Mouse (Mus musculus): ENCODE measurements at regions not wholly inside any gene's neighbourhood (a gene's known extent, or its start where the extent isn't known, plus 50 kb on each side); places are given as distances from the start of the nearest gene placed in this dataset.
A peak's percentile ranks its signal among the peaks of the same experiment; 100 is the strongest.

DNA sequence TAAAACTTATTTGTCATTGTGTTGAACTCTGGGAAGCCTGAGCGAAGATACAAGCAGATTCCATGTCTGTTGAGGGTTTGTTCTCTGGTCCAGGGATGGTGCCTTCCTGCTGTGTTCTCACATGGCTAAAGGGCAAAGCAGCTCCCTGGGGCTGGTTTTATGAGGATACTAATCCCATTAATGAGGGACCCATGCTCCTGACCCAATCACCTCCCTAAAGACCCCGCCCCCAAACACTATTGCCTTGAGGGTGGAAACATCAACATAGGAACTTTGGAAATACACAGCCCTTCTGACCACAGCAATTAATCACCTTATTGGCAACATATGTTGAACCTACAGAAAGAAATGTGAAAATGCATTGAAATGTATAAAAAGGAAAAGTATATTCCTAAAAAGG is 88.5 kb upstream of the BC052040 start:
- Histone ChIP-seq H3K9ac (ENCODE audit: low read length) (no peak overlapping the region), H3K4me1 (ENCODE audit: control insufficient read depth, insufficient read depth, low read length) (no peaks in the 10 kb centered on the region), H3K4me3 (ENCODE audit: low read depth, low read length) (no peak overlapping the region), H3K27me3 (ENCODE audit: control insufficient read depth, insufficient read depth, low read length) (no peaks in the 10 kb centered on the region), H3K27ac (ENCODE audit: low read depth, low read length) (no peak overlapping the region), H3K4me2 (ENCODE audit: low read depth) (no peak overlapping the region), H3K9me3 (ENCODE audit: control insufficient read depth, low read length) (0 out of 2 replicates have a peak, but pooled peaks cover 2% of the 10 kb centered on the region), H3K36me3 (ENCODE audit: control insufficient read depth, insufficient read depth, low read length) (no peaks in the 10 kb centered on the region)
- no peak for ATAC-seq (ENCODE audit: insufficient read depth, low FRiP score, low TSS enrichment)
- no peak for DNase-seq (ENCODE audit: low spot score)
- 41% methylated on average over 2 of the region's 2 CpGs for WGBS

DNA sequence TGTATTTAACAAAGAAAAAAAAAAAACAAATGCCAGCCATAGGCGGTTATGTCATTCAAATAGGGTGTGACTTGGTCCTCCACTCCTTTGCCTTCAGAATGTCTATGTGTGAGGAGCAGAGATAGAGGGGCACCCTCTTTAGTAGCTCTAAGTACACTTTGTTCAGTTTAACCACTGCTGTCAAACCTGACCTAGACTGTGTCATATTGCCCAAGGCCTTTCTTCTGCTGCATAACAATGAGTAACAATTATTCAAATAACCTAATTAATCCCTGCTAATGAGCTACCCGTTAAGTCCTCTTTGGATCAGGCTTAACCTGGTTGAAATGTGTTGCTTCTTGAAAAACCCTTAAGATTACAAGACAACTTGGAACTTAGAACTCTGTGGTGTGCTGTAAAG is 81.6 kb upstream of the BC052040 start:
- Histone ChIP-seq H3K4me2 (ENCODE audit: low read depth) (no peak overlapping the region), H3K36me3 (ENCODE audit: control insufficient read depth, insufficient read depth, low read length) (no peaks in the 10 kb centered on the region), H3K27ac (ENCODE audit: low read depth, low read length) (no peak overlapping the region), H3K4me3 (ENCODE audit: low read depth, low read length) (no peak overlapping the region), H3K9me3 (ENCODE audit: control insufficient read depth, low read length) (0 out of 2 replicates have a peak, but pooled peaks cover 2% of the 10 kb centered on the region), H3K27me3 (ENCODE audit: control insufficient read depth, insufficient read depth, low read length) (no peaks in the 10 kb centered on the region), H3K4me1 (ENCODE audit: control insufficient read depth, insufficient read depth, low read length) (no peaks in the 10 kb centered on the region), H3K9ac (ENCODE audit: low read length) (no peak overlapping the region)
- DNase-seq (ENCODE audit: low spot score) (no peak), ATAC-seq (ENCODE audit: insufficient read depth, low FRiP score, low TSS enrichment) (no peak)
- 87% methylated on average over 2 of the region's 2 CpGs for WGBS

DNA sequence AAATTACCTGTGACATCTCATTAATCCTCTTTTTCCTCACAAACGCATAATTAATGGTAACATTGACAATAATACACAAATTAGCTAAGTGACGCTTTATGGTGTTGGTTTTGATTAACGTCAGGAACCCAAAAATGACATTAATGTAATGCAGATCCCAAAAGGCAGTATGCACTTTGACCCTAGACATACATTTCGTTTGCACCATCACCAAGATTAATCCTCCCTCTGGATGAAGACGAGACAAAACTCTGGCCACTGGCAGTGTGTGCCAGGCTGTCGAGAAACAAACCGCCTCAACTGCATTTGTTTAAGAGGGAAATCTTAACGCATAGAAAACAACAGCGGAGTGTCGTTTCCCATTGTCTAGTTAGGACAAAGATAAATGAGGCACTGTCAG is 72.0 kb upstream of the BC052040 start:
- Histone ChIP-seq H3K9ac (ENCODE audit: low read length) (no peak overlapping the region), H3K4me2 (ENCODE audit: low read depth) (no peak overlapping the region), H3K27me3 (ENCODE audit: control insufficient read depth, insufficient read depth, low read length) (no peaks in the 10 kb centered on the region), H3K4me3 (ENCODE audit: low read depth, low read length) (no peak overlapping the region), H3K9me3 (ENCODE audit: control insufficient read depth, low read length) (no peaks in the 10 kb centered on the region), H3K36me3 (ENCODE audit: control insufficient read depth, insufficient read depth, low read length) (no peaks in the 10 kb centered on the region), H3K4me1 (ENCODE audit: control insufficient read depth, insufficient read depth, low read length) (peaks cover 14% of the 10 kb centered on the region; the same call in 1 of the 2 replicates), H3K27ac (ENCODE audit: low read depth, low read length) (no peak overlapping the region)
- no peak for ATAC-seq (ENCODE audit: insufficient read depth, low FRiP score, low TSS enrichment)
- DNase-seq (ENCODE audit: low spot score), result no peak
- 23% methylated on average over 10 of the region's 10 CpGs for WGBS

DNA sequence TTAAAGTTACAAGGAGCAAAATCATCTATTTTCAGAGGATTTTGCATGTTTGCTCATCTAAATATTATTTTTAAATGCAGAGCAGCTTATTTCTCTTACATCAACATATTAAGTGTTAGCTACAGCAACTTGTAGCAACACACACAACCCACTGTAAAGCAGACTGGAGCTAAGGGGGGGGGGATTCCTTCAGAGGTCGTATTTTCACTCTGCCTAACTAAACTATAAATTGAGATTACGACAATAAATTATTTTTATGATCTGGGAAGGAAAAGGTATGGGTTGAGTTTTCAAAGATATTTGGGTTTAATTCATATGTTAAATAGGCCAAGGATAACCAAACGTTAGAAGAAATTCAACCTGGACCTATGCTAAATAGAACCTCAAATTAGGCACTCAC is 70.4 kb upstream of the BC052040 start:
- peaks cover 19% of the 10 kb centered on the region; the same call in 1 of the 2 replicates for H3K4me1 ChIP-seq (ENCODE audit: control insufficient read depth, insufficient read depth, low read length)

DNA sequence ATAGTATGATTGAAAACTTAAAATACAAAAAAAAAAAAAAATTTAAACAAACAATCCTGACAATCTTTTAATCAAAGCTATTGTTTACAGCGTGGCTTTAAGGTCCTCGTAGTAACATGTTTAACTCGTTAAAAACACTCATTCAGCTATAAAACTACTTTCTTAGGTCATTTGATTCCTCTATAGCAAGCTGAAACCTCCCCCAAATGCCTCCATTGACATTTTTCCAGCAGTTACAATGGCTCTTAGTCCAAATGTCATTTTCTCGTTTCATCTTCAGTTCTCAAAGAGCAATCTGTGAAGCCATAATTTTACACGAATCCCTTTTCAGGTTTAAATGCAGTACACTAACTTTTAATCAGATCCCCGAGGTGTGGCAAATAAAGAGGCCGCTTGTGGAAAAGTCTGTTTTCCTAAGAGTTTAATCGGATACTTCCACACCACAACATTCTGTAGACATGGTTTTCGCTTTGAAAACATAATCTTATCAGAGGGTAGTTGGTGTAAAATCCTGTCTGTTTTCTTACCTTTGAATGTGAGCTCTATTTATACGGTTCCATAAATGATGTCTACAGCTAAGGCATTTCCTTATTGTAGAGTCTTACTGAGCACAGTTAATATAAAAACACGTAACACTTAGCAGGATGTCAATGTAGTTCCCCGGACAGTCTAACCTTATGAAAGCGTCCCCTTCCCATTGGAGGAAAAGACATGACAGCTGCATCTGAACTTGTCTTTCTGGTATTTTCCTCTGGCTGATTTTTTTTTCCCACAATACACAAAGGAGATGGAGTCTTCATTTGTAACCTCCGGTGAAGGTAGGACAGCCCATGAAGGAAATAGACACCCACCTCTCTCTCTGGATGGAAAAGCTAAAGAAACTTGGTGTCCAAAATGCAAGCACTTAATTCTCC is 69.6 kb upstream of the BC052040 start:
- H3K9ac ChIP-seq (ENCODE audit: low read length), result no peak overlapping the region
- H3K36me3 ChIP-seq (ENCODE audit: control insufficient read depth, insufficient read depth, low read length), result no peaks in the 10 kb centered on the region
- H3K4me1 ChIP-seq (ENCODE audit: control insufficient read depth, insufficient read depth, low read length), result peaks cover 19% of the 10 kb centered on the region; the same call in 1 of the 2 replicates
- no peaks in the 10 kb centered on the region for H3K27me3 ChIP-seq (ENCODE audit: control insufficient read depth, insufficient read depth, low read length)
- 64% methylated on average over 14 of the region's 14 CpGs for WGBS
- ATAC-seq (ENCODE audit: insufficient read depth, low FRiP score, low TSS enrichment) (no peak), DNase-seq (ENCODE audit: low spot score) (no peak)
- no peak overlapping the region for H3K4me3 ChIP-seq (ENCODE audit: low read depth, low read length)
- H3K4me2 ChIP-seq (ENCODE audit: low read depth), result no peak overlapping the region
- H3K9me3 ChIP-seq (ENCODE audit: control insufficient read depth, low read length), result no peaks in the 10 kb centered on the region
- 0 out of 2 replicates have a peak overlapping the region, but pooled peaks have one; percentile 14 for H3K27ac ChIP-seq (ENCODE audit: low read depth, low read length)

More for the DNA sequence above, 70.4 kb upstream of the BC052040 start:
- no peak for DNase-seq (ENCODE audit: low spot score)
- no peak overlapping the region for H3K27ac ChIP-seq (ENCODE audit: low read depth, low read length)
- WGBS, result 44% methylated on average over 3 of the region's 3 CpGs
- no peaks in the 10 kb centered on the region for H3K27me3 ChIP-seq (ENCODE audit: control insufficient read depth, insufficient read depth, low read length)
- H3K36me3 ChIP-seq (ENCODE audit: control insufficient read depth, insufficient read depth, low read length), result no peaks in the 10 kb centered on the region
- no peak overlapping the region for H3K4me3 ChIP-seq (ENCODE audit: low read depth, low read length)
- H3K9ac ChIP-seq (ENCODE audit: low read length), result no peak overlapping the region
- no peaks in the 10 kb centered on the region for H3K9me3 ChIP-seq (ENCODE audit: control insufficient read depth, low read length)
- ATAC-seq (ENCODE audit: insufficient read depth, low FRiP score, low TSS enrichment), result no peak
- H3K4me2 ChIP-seq (ENCODE audit: low read depth), result no peak overlapping the region

DNA sequence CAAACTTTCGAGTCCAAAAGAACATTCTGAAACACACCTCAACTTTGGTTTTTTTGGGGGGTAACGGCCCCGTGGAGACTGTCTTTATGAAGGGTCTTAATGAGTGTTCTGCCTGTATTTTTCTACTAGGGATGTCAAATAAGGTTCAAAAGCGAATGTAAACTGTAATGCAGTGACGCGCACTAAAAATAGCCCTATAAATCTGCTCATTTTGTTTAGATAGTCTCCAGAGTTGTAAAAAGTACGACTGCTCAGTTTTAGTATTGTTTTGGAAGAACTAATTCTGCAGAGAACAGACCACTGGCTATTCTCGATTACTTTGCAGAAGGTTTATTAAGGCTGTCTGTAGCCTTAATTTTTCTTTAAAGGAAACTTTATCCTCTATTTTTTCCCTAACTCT is 68.6 kb upstream of the BC052040 start:
- H3K9me3 ChIP-seq (ENCODE audit: control insufficient read depth, low read length), result no peaks in the 10 kb centered on the region
- no peaks in the 10 kb centered on the region for H3K36me3 ChIP-seq (ENCODE audit: control insufficient read depth, insufficient read depth, low read length)
- 43% methylated on average over 8 of the region's 8 CpGs for WGBS
- H3K9ac ChIP-seq (ENCODE audit: low read length), result no peak overlapping the region
- peaks cover 19% of the 10 kb centered on the region; the same call in 1 of the 2 replicates for H3K4me1 ChIP-seq (ENCODE audit: control insufficient read depth, insufficient read depth, low read length)
- DNase-seq (ENCODE audit: low spot score) (no peak), ATAC-seq (ENCODE audit: insufficient read depth, low FRiP score, low TSS enrichment) (no peak)
- H3K4me3 ChIP-seq (ENCODE audit: low read depth, low read length), result no peak overlapping the region
- H3K4me2 ChIP-seq (ENCODE audit: low read depth), result no peak overlapping the region
- no peak overlapping the region for H3K27ac ChIP-seq (ENCODE audit: low read depth, low read length)
- H3K27me3 ChIP-seq (ENCODE audit: control insufficient read depth, insufficient read depth, low read length), result no peaks in the 10 kb centered on the region

DNA sequence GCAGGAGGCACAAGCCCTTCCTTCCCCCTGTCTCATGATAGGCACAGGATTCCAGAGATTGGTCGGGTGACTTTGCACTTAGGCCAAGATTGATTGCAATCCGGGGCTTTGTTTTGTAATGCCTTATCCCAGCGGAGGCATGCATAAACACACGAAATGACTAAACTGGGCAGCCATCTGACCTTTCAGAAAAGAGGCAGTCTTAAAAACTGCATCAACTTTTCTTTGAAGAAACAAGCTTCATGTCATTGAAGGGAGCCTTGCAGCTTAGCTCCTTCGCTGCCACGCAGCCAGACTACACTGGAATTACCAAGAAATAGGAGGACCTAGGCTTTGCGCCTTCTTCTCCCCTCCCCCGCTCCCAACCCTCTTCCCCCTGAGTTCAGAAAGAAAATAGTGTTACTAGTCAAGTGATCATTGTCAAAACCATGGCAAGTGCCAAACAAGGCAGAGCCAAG is 67.7 kb upstream of the BC052040 start:
- WGBS, result 1% methylated on average over 8 of the region's 8 CpGs
- no peaks in the 10 kb centered on the region for H3K27me3 ChIP-seq (ENCODE audit: control insufficient read depth, insufficient read depth, low read length)
- H3K4me2 ChIP-seq (ENCODE audit: low read depth), result no peak overlapping the region
- H3K4me1 ChIP-seq (ENCODE audit: control insufficient read depth, insufficient read depth, low read length), result peaks cover 19% of the 10 kb centered on the region; the same call in 1 of the 2 replicates
- H3K9me3 ChIP-seq (ENCODE audit: control insufficient read depth, low read length), result no peaks in the 10 kb centered on the region
- ATAC-seq (ENCODE audit: insufficient read depth, low FRiP score, low TSS enrichment) (peak; percentile 61), DNase-seq (ENCODE audit: low spot score) (peak; percentile 69)
- no peak overlapping the region for H3K9ac ChIP-seq (ENCODE audit: low read length)
- 0 out of 2 replicates have a peak overlapping the region, but pooled peaks have one; percentile 20 for H3K27ac ChIP-seq (ENCODE audit: low read depth, low read length)
- no peaks in the 10 kb centered on the region for H3K36me3 ChIP-seq (ENCODE audit: control insufficient read depth, insufficient read depth, low read length)
- no peak overlapping the region for H3K4me3 ChIP-seq (ENCODE audit: low read depth, low read length)

DNA sequence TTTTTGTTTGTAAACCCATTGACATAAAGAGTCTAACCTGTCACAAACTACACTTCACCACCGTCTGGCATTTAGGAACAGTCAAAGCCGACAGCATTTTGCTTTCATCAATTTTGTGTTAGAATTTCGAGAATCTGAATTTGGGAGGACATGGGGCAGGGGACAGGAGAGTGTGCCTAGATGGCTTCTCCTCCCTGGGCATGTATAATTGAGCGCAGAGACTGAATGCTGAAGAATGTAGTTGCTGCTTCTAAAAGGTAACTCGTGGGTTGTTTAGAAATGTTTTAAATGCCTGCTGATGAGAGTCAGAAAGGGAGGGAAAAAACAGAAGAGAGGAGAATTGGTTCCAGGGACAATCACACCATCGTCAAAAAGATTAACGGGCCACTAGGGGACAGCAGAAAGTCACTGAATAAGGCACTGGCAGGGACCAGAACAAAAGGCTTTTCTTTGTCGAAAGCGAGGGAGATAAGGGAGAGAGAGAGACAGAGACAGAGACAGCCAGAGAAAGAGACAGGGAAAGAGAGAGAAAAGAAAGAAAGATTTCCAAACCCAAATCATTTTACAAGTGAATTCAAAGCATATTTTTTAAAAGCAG is 66.6 kb upstream of the BC052040 start:
- ATAC-seq (ENCODE audit: insufficient read depth, low FRiP score, low TSS enrichment) (peak; percentile 65; the same call in 1 of the 2 replicates), DNase-seq (ENCODE audit: low spot score) (peak; percentile 33)
- peak overlapping the region; percentile 4; the same call in 1 of the 2 replicates for H3K27ac ChIP-seq (ENCODE audit: low read depth, low read length)

More for the DNA sequence above, 66.6 kb upstream of the BC052040 start:
- 10% methylated on average over 9 of the region's 9 CpGs for WGBS
- Histone ChIP-seq H3K4me1 (ENCODE audit: control insufficient read depth, insufficient read depth, low read length) (peaks cover 12% of the 10 kb centered on the region; the same call in 1 of the 2 replicates), H3K36me3 (ENCODE audit: control insufficient read depth, insufficient read depth, low read length) (no peaks in the 10 kb centered on the region), H3K9me3 (ENCODE audit: control insufficient read depth, low read length) (no peaks in the 10 kb centered on the region), H3K4me2 (ENCODE audit: low read depth) (no peak overlapping the region), H3K9ac (ENCODE audit: low read length) (no peak overlapping the region), H3K27me3 (ENCODE audit: control insufficient read depth, insufficient read depth, low read length) (no peaks in the 10 kb centered on the region), H3K4me3 (ENCODE audit: low read depth, low read length) (no peak overlapping the region)

All from neural tube, embryonic 11.5 days (tissue).